Comparison of ENCODE assay signal across 20 mouse cellular contexts in the genomic region with DNA sequence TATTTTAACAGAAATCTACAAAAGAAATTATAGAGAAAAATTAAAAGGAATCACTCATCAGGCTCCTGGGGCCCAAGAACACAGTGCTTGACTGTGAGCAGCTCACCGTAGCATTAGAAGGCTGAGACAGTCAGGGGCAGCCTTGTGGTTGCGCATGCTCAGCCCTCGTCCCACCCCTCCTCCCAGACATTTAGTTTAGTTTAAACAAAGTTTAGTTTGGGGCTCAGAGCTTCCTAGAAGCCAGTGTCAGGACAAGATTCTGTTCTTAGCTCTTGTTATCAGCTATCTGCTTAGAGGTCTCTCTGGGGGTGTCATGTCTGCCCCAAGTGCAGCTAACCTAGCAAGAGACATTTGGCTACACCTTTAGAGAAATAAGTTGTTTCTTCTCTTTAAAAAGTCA. TPM values are rescaled to one million over a fixed set of nuclear protein-coding genes. Genes with fewer than 3 reads are reported as not detected.
DNase-seq lines count a peak whose midpoint lies in the region; ATAC-seq and TF ChIP-seq lines count a peak whose summit lies in the region.
"Had no signal": no experiment of that assay in that cellular context is flagged by ENCODE, and none has a peak within 500 bp of the region (broad histone marks: within the 10 kb centered on the region; RNA-seq: fewer than 3 reads in every experiment).

No protein-coding gene starts in this region.

- 27% methylated on average over 3 of the region's 3 CpGs for WGBS in liver, embryonic 13.5 days (ENCODE audit: insufficient replicate concordance)
- 90% methylated on average over 3 of the region's 3 CpGs for WGBS in neural tube, embryonic 15.5 days
- WGBS in forebrain, embryonic 12.5 days: 98% methylated on average over 3 of the region's 3 CpGs

- H3K27ac ChIP-seq in layer of hippocampus, adult 2 months: peak overlapping the region; percentile 87; the same call in 1 of the 2 replicates
- H3K27ac ChIP-seq in liver, embryonic 13.5 days: peak overlapping the region; percentile 54
- no peak overlapping the region for H3K27ac ChIP-seq in neural tube, embryonic 15.5 days (replicated peaks)
- no peak overlapping the region for H3K27ac ChIP-seq in forebrain, embryonic 12.5 days
- H3K27ac ChIP-seq: embryonic facial prominence, embryonic 10.5 days; hindbrain, embryonic 12.5 days; limb, embryonic 15.5 days; midbrain, embryonic 12.5 days had no signal

- no peak for DNase-seq in layer of hippocampus, adult 2 months (ENCODE audit: low spot score in 2 of 2)
- no peak for DNase-seq in layer of hippocampus, adult 11-12 months (ENCODE audit: low spot score)
- peak; percentile 31 for DNase-seq in thymus, postnatal 14 days
- no peak for DNase-seq in thymus, postnatal 25 days
- DNase-seq in liver, embryonic 13.5 days: no peak
- no peak for DNase-seq in cerebellum, adult 8-10 months
- DNase-seq: adrenal gland, postnatal 25 days; cerebellum, postnatal 36 days; gastrocnemius, postnatal 36 days; lung, postnatal 10 days; right cerebral cortex, postnatal 14 days had no signal

- peak overlapping the region; percentile 0; the same call in 1 of the 2 replicates for H3K9ac ChIP-seq in liver, embryonic 13.5 days
- no peak overlapping the region for H3K9ac ChIP-seq in neural tube, embryonic 15.5 days (replicated peaks)
- no peak overlapping the region for H3K9ac ChIP-seq in forebrain, embryonic 12.5 days
- H3K9ac ChIP-seq: hindbrain, embryonic 12.5 days; limb, embryonic 15.5 days; midbrain, embryonic 12.5 days had no signal

- no peak for TF ChIP-seq CTCF in layer of hippocampus, adult 2 months (conservative IDR thresholded peaks at IDR 0.05)

- no peak overlapping the region for H3K4me2 ChIP-seq in liver, embryonic 13.5 days
- H3K4me2 ChIP-seq in neural tube, embryonic 15.5 days: no peak overlapping the region
- H3K4me2 ChIP-seq in forebrain, embryonic 12.5 days: no peak overlapping the region
- H3K4me2 ChIP-seq: hindbrain, embryonic 12.5 days; limb, embryonic 15.5 days; midbrain, embryonic 12.5 days had no signal

- no peaks in the 10 kb centered on the region for H3K9me3 ChIP-seq in liver, embryonic 13.5 days (replicated peaks)
- H3K9me3 ChIP-seq in neural tube, embryonic 15.5 days (replicated peaks): no peaks in the 10 kb centered on the region
- no peaks in the 10 kb centered on the region for H3K9me3 ChIP-seq in forebrain, embryonic 12.5 days
- H3K9me3 ChIP-seq: embryonic facial prominence, embryonic 10.5 days; hindbrain, embryonic 12.5 days; limb, embryonic 15.5 days; midbrain, embryonic 12.5 days had no signal

- peaks cover 53% of the 10 kb centered on the region for H3K4me1 ChIP-seq in liver, embryonic 13.5 days (replicated peaks)
- H3K4me1 ChIP-seq in neural tube, embryonic 15.5 days: no peaks in the 10 kb centered on the region
- H3K4me1 ChIP-seq in forebrain, embryonic 12.5 days: 0 out of 2 replicates have a peak, but pooled peaks cover 3% of the 10 kb centered on the region
- H3K4me1 ChIP-seq: hindbrain, embryonic 12.5 days; limb, embryonic 15.5 days; midbrain, embryonic 12.5 days had no signal

- ATAC-seq in liver, embryonic 13.5 days (ENCODE audit: low read depth): no peak
- no peak for ATAC-seq in neural tube, embryonic 15.5 days (ENCODE audit: low FRiP score)
- ATAC-seq in forebrain, embryonic 12.5 days (ENCODE audit: low FRiP score): no peak
- ATAC-seq: activated CD4-positive, CD25-positive, alpha-beta regulatory T cell, adult 4 months; intestine, embryonic 16.5 days had no signal

- H3K36me3 ChIP-seq in liver, embryonic 13.5 days: no peaks in the 10 kb centered on the region
- 0 out of 2 replicates have a peak, but pooled peaks cover 14% of the 10 kb centered on the region for H3K36me3 ChIP-seq in neural tube, embryonic 15.5 days
- peaks cover 16% of the 10 kb centered on the region for H3K36me3 ChIP-seq in forebrain, embryonic 12.5 days (replicated peaks)
- H3K36me3 ChIP-seq: limb, embryonic 15.5 days had no signal

- peak overlapping the region; percentile 39 for H3K4me3 ChIP-seq in layer of hippocampus, adult 2 months
- H3K4me3 ChIP-seq in liver, embryonic 13.5 days (replicated peaks): no peak overlapping the region
- no peak overlapping the region for H3K4me3 ChIP-seq in neural tube, embryonic 15.5 days (replicated peaks)
- H3K4me3 ChIP-seq in forebrain, embryonic 12.5 days (replicated peaks): no peak overlapping the region
- H3K4me3 ChIP-seq: embryonic facial prominence, embryonic 10.5 days; erythroblast, embryonic 14.5 days; hindbrain, embryonic 12.5 days; limb, embryonic 15.5 days; midbrain, embryonic 12.5 days had no signal

- H3K27me3 ChIP-seq in liver, embryonic 13.5 days: no peaks in the 10 kb centered on the region
- no peaks in the 10 kb centered on the region for H3K27me3 ChIP-seq in neural tube, embryonic 15.5 days (replicated peaks)
- H3K27me3 ChIP-seq in forebrain, embryonic 12.5 days: no peaks in the 10 kb centered on the region
- H3K27me3 ChIP-seq: hindbrain, embryonic 12.5 days; limb, embryonic 15.5 days; midbrain, embryonic 12.5 days had no signal

RNA-seq across cellular contexts. Expression of a gene that starts 1.8 kb away (rescaled TPM):
- total RNA-seq in layer of hippocampus, adult 2 months (2021): not detected
- 0.43 and 0.82 TPM in 2 replicates for polyA plus RNA-seq in liver, embryonic 13.5 days (2015; fragmentation: Nextera tagmentation; extraction: Ambion mirVana)
- 0.58 and 0.83 TPM in 2 replicates for polyA plus RNA-seq in neural tube, embryonic 15.5 days (2015; fragmentation: Nextera tagmentation; extraction: Ambion mirVana)
- polyA plus RNA-seq in forebrain, embryonic 12.5 days (2016; fragmentation: Nextera tagmentation; extraction: Ambion mirVana): 1.0 and 1.1 TPM in 2 replicates
- total RNA-seq: adrenal gland, postnatal 25 days had no signal

RNA-seq across cellular contexts. Expression of a gene that starts 1.8 kb away (rescaled TPM):
- 10 to 100 TPM; 17.3 to 21.2 TPM for total RNA-seq in layer of hippocampus, adult 2 months (2021)
- polyA plus RNA-seq in liver, embryonic 13.5 days (2015; fragmentation: Nextera tagmentation; extraction: Ambion mirVana): 5.0 and 5.8 TPM in 2 replicates
- 2.8 and 5.5 TPM in 2 replicates for polyA plus RNA-seq in neural tube, embryonic 15.5 days (2015; fragmentation: Nextera tagmentation; extraction: Ambion mirVana)
- 2.9 and 3.0 TPM in 2 replicates for polyA plus RNA-seq in forebrain, embryonic 12.5 days (2016; fragmentation: Nextera tagmentation; extraction: Ambion mirVana)

RNA-seq across cellular contexts. Expression of a gene that starts 5.0 kb away (rescaled TPM):
- total RNA-seq in layer of hippocampus, adult 2 months (2021): under 1 TPM; 0.37 to 0.38 TPM
- 4.0 and 6.2 TPM in 2 replicates for polyA plus RNA-seq in liver, embryonic 13.5 days (2015; fragmentation: Nextera tagmentation; extraction: Ambion mirVana)
- polyA plus RNA-seq in neural tube, embryonic 15.5 days (2015; fragmentation: Nextera tagmentation; extraction: Ambion mirVana): 0.40 and 2.5 TPM in 2 replicates
- polyA plus RNA-seq in forebrain, embryonic 12.5 days (2016; fragmentation: Nextera tagmentation; extraction: Ambion mirVana): not detected in 2 replicates
- polyA plus RNA-seq: embryonic facial prominence, embryonic 10.5 days; erythroblast, embryonic 14.5 days had no signal

RNA-seq across cellular contexts. Expression of a gene that starts 24.7 kb away (rescaled TPM):
- total RNA-seq in layer of hippocampus, adult 2 months (2021): 10 to 100 TPM; 86.0 to 89.5 TPM
- not detected in 2 replicates for polyA plus RNA-seq in liver, embryonic 13.5 days (2015; fragmentation: Nextera tagmentation; extraction: Ambion mirVana)
- 12.6 and 14.5 TPM in 2 replicates for polyA plus RNA-seq in neural tube, embryonic 15.5 days (2015; fragmentation: Nextera tagmentation; extraction: Ambion mirVana)
- polyA plus RNA-seq in forebrain, embryonic 12.5 days (2016; fragmentation: Nextera tagmentation; extraction: Ambion mirVana): 1.4 and 1.5 TPM in 2 replicates
- total RNA-seq: gastrocnemius, postnatal 36 days had no signal
- polyA plus RNA-seq: activated CD4-positive, CD25-positive, alpha-beta regulatory T cell, adult 4 months; erythroblast, embryonic 14.5 days had no signal

Comparison
In these comparisons a context has a peak if more than half of its experiments do, and no peak if none do; other contexts are left out.
1. H3K27ac ChIP-seq: peak in layer of hippocampus, adult 2 months (single experiment) and liver, embryonic 13.5 days (single experiment); none in neural tube, embryonic 15.5 days (single experiment) and forebrain, embryonic 12.5 days (single experiment).